Mouse (Mus musculus): ENCODE results near the gene Ndufs2. TPM values are rescaled to one million over a fixed set of nuclear protein-coding genes. Genes with fewer than 3 reads are reported as not detected.

Gene Ndufs2
- polyA plus RNA-seq, 1 experiment, result 227 TPM

- H3K4me3 ChIP-seq (ENCODE audit: insufficient read depth, poor library complexity, severe bottlenecking), result no peak overlapping the region
- H3K79me3 ChIP-seq (ENCODE audit: low read depth), result no peaks in the 10 kb centered on the region
- no peak overlapping the region for H3ac ChIP-seq (ENCODE audit: control insufficient read depth, insufficient read length, low read depth)
- H3K79me2 ChIP-seq (ENCODE audit: control insufficient read depth, insufficient read depth), result peaks cover 3% of the 10 kb centered on the region
- H3K36me3 ChIP-seq (ENCODE audit: control insufficient read depth, insufficient read depth), result peaks cover 33% of the 10 kb centered on the region
- no peaks in the 10 kb centered on the region for H3K27me3 ChIP-seq (ENCODE audit: control insufficient read depth, insufficient read depth, insufficient read length)
- TF ChIP-seq CTCF (IDR thresholded peaks at IDR 0.05; ENCODE audit: control insufficient read depth, insufficient read depth, insufficient read length), result no peak
- TF ChIP-seq FOSL1 (IDR thresholded peaks at IDR 0.05; ENCODE audit: insufficient read depth, low read length, poor library complexity, severe bottlenecking), result no peak
- TF ChIP-seq MYOG (IDR thresholded peaks at IDR 0.05; ENCODE audit: control insufficient read depth, extremely low read depth, insufficient read length), result no peak
- no peak for TF ChIP-seq MAX (IDR thresholded peaks at IDR 0.05)
- no peak for TF ChIP-seq MYOD1 (IDR thresholded peaks at IDR 0.05; ENCODE audit: control insufficient read depth, insufficient read length, low read depth)
- no peak for TF ChIP-seq CEBPB (IDR thresholded peaks at IDR 0.05; ENCODE audit: low read depth)
These were observed 25.0 kb upstream of the Ndufs2 start for GRCm38 (mm10) chr1:171276110-171276748.

GRCm38 (mm10) chr1:171275144-171275734 is 24.1 kb upstream of the Ndufs2 start:
- Histone ChIP-seq H3K27me3 (ENCODE audit: control insufficient read depth, insufficient read depth, insufficient read length) (no peaks in the 10 kb centered on the region), H3K4me3 (ENCODE audit: insufficient read depth, poor library complexity, severe bottlenecking) (no peak overlapping the region), H3K36me3 (ENCODE audit: control insufficient read depth, insufficient read depth) (peaks cover 33% of the 10 kb centered on the region), H3ac (ENCODE audit: control insufficient read depth, insufficient read length, low read depth) (no peak overlapping the region), H3K79me2 (ENCODE audit: control insufficient read depth, insufficient read depth) (peaks cover 13% of the 10 kb centered on the region), H3K79me3 (ENCODE audit: low read depth) (no peaks in the 10 kb centered on the region)
- TF ChIP-seq CEBPB (IDR thresholded peaks at IDR 0.05; ENCODE audit: low read depth) (no peak), MYOG (IDR thresholded peaks at IDR 0.05; ENCODE audit: control insufficient read depth, extremely low read depth, insufficient read length) (no peak), CTCF (IDR thresholded peaks at IDR 0.05; ENCODE audit: control insufficient read depth, insufficient read depth, insufficient read length) (no peak), USF1 (IDR thresholded peaks at IDR 0.05; ENCODE audit: low read depth) (no peak), MAX (IDR thresholded peaks at IDR 0.05) (no peak)

- H3ac ChIP-seq (ENCODE audit: control insufficient read depth, insufficient read length, low read depth), result no peak overlapping the region
These were observed 23.0 kb upstream of the Ndufs2 start for GRCm38 (mm10) chr1:171274171-171274570.

GRCm38 (mm10) chr1:171272086-171272485 is 20.9 kb upstream of the Ndufs2 start:
- H3K36me3 ChIP-seq (ENCODE audit: control insufficient read depth, insufficient read depth), result peaks cover 27% of the 10 kb centered on the region

More at GRCm38 (mm10) chr1:171274171-171274570, 23.0 kb upstream of the Ndufs2 start:
- no peaks in the 10 kb centered on the region for H3K27me3 ChIP-seq (ENCODE audit: control insufficient read depth, insufficient read depth, insufficient read length)
- no peak for TF ChIP-seq MYOG (IDR thresholded peaks at IDR 0.05; ENCODE audit: control insufficient read depth, extremely low read depth, insufficient read length)
- TF ChIP-seq MAX (IDR thresholded peaks at IDR 0.05), result no peak
- TF ChIP-seq USF1 (IDR thresholded peaks at IDR 0.05; ENCODE audit: low read depth), result no peak
- no peak for TF ChIP-seq FOSL1 (IDR thresholded peaks at IDR 0.05; ENCODE audit: insufficient read depth, low read length, poor library complexity, severe bottlenecking)
- TF ChIP-seq MYOD1 (IDR thresholded peaks at IDR 0.05; ENCODE audit: control insufficient read depth, insufficient read length, low read depth), result no peak
- H3K4me3 ChIP-seq (ENCODE audit: insufficient read depth, poor library complexity, severe bottlenecking), result no peak overlapping the region
- H3K79me2 ChIP-seq (ENCODE audit: control insufficient read depth, insufficient read depth), result peaks cover 14% of the 10 kb centered on the region
- peaks cover 33% of the 10 kb centered on the region for H3K36me3 ChIP-seq (ENCODE audit: control insufficient read depth, insufficient read depth)
- no peaks in the 10 kb centered on the region for H3K79me3 ChIP-seq (ENCODE audit: low read depth)

GRCm38 (mm10) chr1:171271622-171272021 is 20.4 kb upstream of the Ndufs2 start:
- H3K79me2 ChIP-seq (ENCODE audit: control insufficient read depth, insufficient read depth), result peaks cover 14% of the 10 kb centered on the region
- TF ChIP-seq CEBPB (IDR thresholded peaks at IDR 0.05; ENCODE audit: low read depth) (no peak), MYOD1 (IDR thresholded peaks at IDR 0.05; ENCODE audit: control insufficient read depth, insufficient read length, low read depth) (no peak), FOSL1 (IDR thresholded peaks at IDR 0.05; ENCODE audit: insufficient read depth, low read length, poor library complexity, severe bottlenecking) (no peak), CTCF (IDR thresholded peaks at IDR 0.05; ENCODE audit: control insufficient read depth, insufficient read depth, insufficient read length) (no peak), MYOG (IDR thresholded peaks at IDR 0.05; ENCODE audit: control insufficient read depth, extremely low read depth, insufficient read length) (no peak), USF1 (IDR thresholded peaks at IDR 0.05; ENCODE audit: low read depth) (no peak), MAX (IDR thresholded peaks at IDR 0.05) (no peak)
- H3ac ChIP-seq (ENCODE audit: control insufficient read depth, insufficient read length, low read depth), result no peak overlapping the region
- H3K36me3 ChIP-seq (ENCODE audit: control insufficient read depth, insufficient read depth), result peaks cover 24% of the 10 kb centered on the region
- no peaks in the 10 kb centered on the region for H3K27me3 ChIP-seq (ENCODE audit: control insufficient read depth, insufficient read depth, insufficient read length)
- no peaks in the 10 kb centered on the region for H3K79me3 ChIP-seq (ENCODE audit: low read depth)
- no peak overlapping the region for H3K4me3 ChIP-seq (ENCODE audit: insufficient read depth, poor library complexity, severe bottlenecking)

More at GRCm38 (mm10) chr1:171272086-171272485, 20.9 kb upstream of the Ndufs2 start:
- TF ChIP-seq FOSL1 (IDR thresholded peaks at IDR 0.05; ENCODE audit: insufficient read depth, low read length, poor library complexity, severe bottlenecking) (no peak), CTCF (IDR thresholded peaks at IDR 0.05; ENCODE audit: control insufficient read depth, insufficient read depth, insufficient read length) (no peak), MAX (IDR thresholded peaks at IDR 0.05) (no peak), CEBPB (IDR thresholded peaks at IDR 0.05; ENCODE audit: low read depth) (no peak), USF1 (IDR thresholded peaks at IDR 0.05; ENCODE audit: low read depth) (no peak), MYOG (IDR thresholded peaks at IDR 0.05; ENCODE audit: control insufficient read depth, extremely low read depth, insufficient read length) (no peak), MYOD1 (IDR thresholded peaks at IDR 0.05; ENCODE audit: control insufficient read depth, insufficient read length, low read depth) (no peak)
- H3K4me3 ChIP-seq (ENCODE audit: insufficient read depth, poor library complexity, severe bottlenecking), result no peak overlapping the region
- peaks cover 14% of the 10 kb centered on the region for H3K79me2 ChIP-seq (ENCODE audit: control insufficient read depth, insufficient read depth)
- H3K79me3 ChIP-seq (ENCODE audit: low read depth), result no peaks in the 10 kb centered on the region
- no peak overlapping the region for H3ac ChIP-seq (ENCODE audit: control insufficient read depth, insufficient read length, low read depth)
- H3K27me3 ChIP-seq (ENCODE audit: control insufficient read depth, insufficient read depth, insufficient read length), result no peaks in the 10 kb centered on the region

Data from C2C12 (cell line).